Mouse (Mus musculus): ENCODE measurements around the gene Ano4.

GRCm38 (mm10) chr10:89008303-89008702 lies 336.3 kb downstream of the Ano4 start:
- no peak for TF ChIP-seq CTCF (IDR thresholded peaks at IDR 0.05; ENCODE audit: borderline replicate concordance, extremely low read depth, insufficient read depth, insufficient read length)
- TF ChIP-seq POLR2A (IDR thresholded peaks at IDR 0.05; ENCODE audit: borderline replicate concordance, extremely low read depth, insufficient read depth, insufficient read length, poor library complexity, severe bottlenecking): no peak
